Mouse (Mus musculus) erythroid progenitor cell, adult 5-6 weeks (primary cell): ENCODE measurements around the gene Sult4a1. TPM values are rescaled to one million over a fixed set of nuclear protein-coding genes. Genes with fewer than 3 reads are reported as not detected.

ENCODE experiments used
- ATAC-seq: replicated peaks from 2 replicates; pipeline ENCODE4 v1.8.0; 2016; ENCODE audit warnings: moderate number of reproducible peaks, mild to moderate bottlenecking, moderate TSS enrichment, inconsistent platforms; ENCODE audit not compliant: poor library complexity, low FRiP score, severe bottlenecking
- total RNA-seq, 2 experiments: library from RNA; stranded (forward) in 1 of 2; stranded (reverse) in 1 of 2; fragments of 150-400 nt in 1 of 2; fragments of 186-747, 209-891 nt in 1 of 2; gene quantifications; 2 replicates each; pipeline versions ENCODE4 v1.2.3 to v1.2.4; 2015 to 2017; ENCODE audit warnings: low replicate concordance in 2 of 2

Sult4a1 gene
- total RNA-seq, 2 experiments from 2014 or later = not detected

DNA sequence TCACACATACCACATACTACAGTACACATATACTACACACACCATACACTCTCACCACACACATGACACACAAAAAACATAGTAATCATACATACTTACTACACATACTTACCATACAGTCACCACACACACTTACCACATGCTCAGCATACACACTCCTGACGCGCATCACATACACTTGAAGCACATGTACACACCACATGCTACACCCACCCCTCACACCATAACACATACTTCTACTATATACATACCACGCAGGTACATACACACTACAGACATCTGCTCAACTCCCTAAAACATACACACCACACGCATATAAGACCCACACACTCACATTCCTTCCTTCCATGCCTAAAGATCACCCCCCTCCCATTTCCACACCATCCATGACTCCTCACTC is 52.3 kb downstream of the Sult4a1 start:
- no peak for ATAC-seq

DNA sequence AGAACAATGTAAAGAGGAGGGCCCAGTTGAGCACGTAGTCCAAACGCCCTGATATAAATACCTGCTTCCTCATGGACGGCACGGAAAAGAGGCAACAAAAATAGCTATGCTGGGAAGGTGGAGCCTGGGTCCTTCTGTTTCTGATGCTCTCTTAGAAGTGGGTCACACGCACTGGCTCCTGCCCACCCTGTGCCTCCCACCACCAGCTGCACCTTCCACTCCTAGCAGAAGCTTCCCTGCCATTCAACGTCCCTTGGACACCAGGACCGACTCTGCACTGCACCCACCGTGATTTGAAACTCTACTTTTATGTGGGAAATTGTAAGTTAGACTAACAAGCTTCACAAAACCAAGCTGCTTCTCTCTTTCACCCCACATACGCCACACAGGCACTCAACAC is 53.2 kb downstream of the Sult4a1 start:
- ATAC-seq = no peak

DNA sequence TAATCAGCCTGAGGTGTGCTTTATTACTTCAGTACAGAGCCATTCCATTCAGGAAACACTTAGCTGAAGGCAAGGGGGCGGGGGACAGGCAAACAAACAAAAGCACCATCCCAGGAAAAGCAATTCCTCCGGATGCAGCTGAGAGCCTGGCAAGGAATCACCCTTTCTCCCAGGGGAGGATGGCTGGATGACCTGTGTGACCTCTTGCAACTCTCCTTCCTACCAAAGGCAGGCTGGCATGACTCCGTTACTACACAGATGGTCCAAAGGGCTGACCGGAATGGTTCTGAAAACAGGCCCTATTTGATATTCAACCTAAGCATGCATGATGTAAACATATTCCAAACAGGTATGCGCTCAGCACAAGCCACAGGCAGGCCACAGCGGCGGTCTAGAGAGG is 56.0 kb downstream of the Sult4a1 start:
- no peak for ATAC-seq

DNA sequence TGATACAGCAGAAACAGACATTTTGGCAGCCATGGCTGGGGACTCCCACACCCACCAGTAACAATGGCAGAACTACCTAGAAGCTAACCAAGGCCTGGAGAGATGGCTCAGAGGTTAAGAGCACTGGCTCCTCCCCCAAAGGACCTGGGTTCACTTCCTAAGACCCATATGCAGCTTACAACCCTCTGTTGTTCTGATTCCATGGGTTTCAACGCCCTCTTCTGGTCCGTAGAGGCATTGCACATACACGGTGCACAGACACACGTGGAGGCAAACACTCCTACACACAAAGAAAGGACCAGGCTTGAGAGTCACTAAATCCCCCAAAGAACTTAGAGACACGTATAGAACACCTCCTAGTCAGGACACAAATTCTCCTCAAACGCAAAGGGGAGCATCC is 60.0 kb downstream of the Sult4a1 start:
- ATAC-seq = no peak

DNA sequence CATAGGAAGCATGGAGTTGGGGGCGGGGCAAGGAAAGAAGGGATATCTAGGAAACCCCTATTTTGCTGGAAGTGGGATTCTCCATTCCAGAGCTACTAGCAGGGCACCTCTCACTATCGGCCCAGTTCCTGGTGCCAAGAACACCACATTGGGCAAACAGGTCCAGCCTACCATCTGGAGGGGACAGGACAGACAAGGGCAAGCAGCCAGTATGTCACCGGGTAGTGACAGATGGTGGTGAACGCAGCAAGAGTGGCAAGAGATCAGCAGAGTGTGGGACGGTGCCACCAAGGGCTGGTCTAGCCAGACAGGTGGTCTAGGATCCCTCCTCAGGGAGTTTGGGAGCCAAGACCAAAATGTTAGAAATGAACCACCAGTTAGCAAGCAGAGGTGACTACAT is 68.5 kb downstream of the Sult4a1 start:
- ATAC-seq = no peak

Other genes with a start within 250 kb of the Sult4a1 start
- not detected in 2 replicates for gene Efcab6, start 40.4 kb downstream of the Sult4a1 start, total RNA-seq (2015; ENCODE audit: low replicate concordance)
- gene Efcab6, start 40.4 kb downstream of the Sult4a1 start, total RNA-seq (2017; ENCODE audit: low replicate concordance) = not detected in 2 replicates
- gene Pnpla5, start 17.4 kb upstream of the Sult4a1 start, total RNA-seq (2015; ENCODE audit: low replicate concordance) = not detected in 2 replicates
- not detected in 2 replicates for gene Pnpla5, start 17.4 kb upstream of the Sult4a1 start, total RNA-seq (2017; ENCODE audit: low replicate concordance)
- gene Pnpla3, start 62.1 kb upstream of the Sult4a1 start, total RNA-seq (2015; ENCODE audit: low replicate concordance) = not detected in 2 replicates
- not detected in 2 replicates for gene Pnpla3, start 62.1 kb upstream of the Sult4a1 start, total RNA-seq (2017; ENCODE audit: low replicate concordance)
- gene Samm50, start 86.5 kb upstream of the Sult4a1 start, total RNA-seq (2015; ENCODE audit: low replicate concordance) = 9.0 and 12.6 TPM in 2 replicates
- 4.1 and 18.0 TPM in 2 replicates for gene Samm50, start 86.5 kb upstream of the Sult4a1 start, total RNA-seq (2017; ENCODE audit: low replicate concordance)
- gene Parvb, start 126.3 kb upstream of the Sult4a1 start, total RNA-seq (2015; ENCODE audit: low replicate concordance) = 87.9 and 89.7 TPM in 2 replicates
- gene Parvb, start 126.3 kb upstream of the Sult4a1 start, total RNA-seq (2017; ENCODE audit: low replicate concordance) = 26.2 and 32.4 TPM in 2 replicates
- gene Parvg, start 218.3 kb upstream of the Sult4a1 start, total RNA-seq (2015; ENCODE audit: low replicate concordance) = 27.4 and 29.3 TPM in 2 replicates
- 22.2 and 31.4 TPM in 2 replicates for gene Parvg, start 218.3 kb upstream of the Sult4a1 start, total RNA-seq (2017; ENCODE audit: low replicate concordance)